Mouse (Mus musculus) myocyte (in vitro differentiated cells): ENCODE data around the gene Sbf2. TPM values are rescaled to one million over a fixed set of nuclear protein-coding genes. Genes with fewer than 3 reads are reported as not detected.
"Not testable (repeated sequence)": the region's sequence is repeated elsewhere in the genome, so short reads cannot be mapped to it uniquely, and the experiment has no call there.

Source experiments
- H3K27me3 ChIP-seq: one replicate; pipeline ENCODE4 v1.6.1; 2011; ENCODE audit not compliant: control insufficient read depth, insufficient read depth, insufficient read length
- H3K36me3 ChIP-seq: one replicate; pipeline ENCODE4 v1.6.1; 2011; ENCODE audit not compliant: control insufficient read depth, insufficient read depth
- H3K4me2 ChIP-seq: one replicate; pipeline ENCODE4 v1.6.1; 2011; ENCODE audit warnings: low read depth, control low read depth
- H3K4me3 ChIP-seq: one replicate; pipeline ENCODE4 v1.5.1; 2011; ENCODE audit warnings: mild to moderate bottlenecking, control low read depth, moderate library complexity
- H3K79me2 ChIP-seq: one replicate; pipeline ENCODE4 v1.6.1; 2011; ENCODE audit not compliant: control insufficient read depth, insufficient read depth
- H3ac ChIP-seq: one replicate; pipeline ENCODE4 v1.6.1; 2011; ENCODE audit not compliant: control insufficient read depth, insufficient read length
- CEBPB ChIP-seq: IDR thresholded peaks from 2 replicates; pipeline ENCODE4 v1.6.1; 2011; ENCODE audit warnings: mild to moderate bottlenecking, moderate library complexity; ENCODE audit not compliant: poor library complexity, insufficient read depth, severe bottlenecking
- E2F4 ChIP-seq: IDR thresholded peaks from one replicate; pipeline ENCODE4 v1.6.1; 2011; ENCODE audit warnings: mild to moderate bottlenecking, control low read depth, moderate library complexity; ENCODE audit not compliant: insufficient read depth
- MAX ChIP-seq: IDR thresholded peaks from one replicate; pipeline ENCODE4 v1.6.1; 2011; ENCODE audit warnings: low read depth, mild to moderate bottlenecking, control low read depth
- MYOD1 ChIP-seq, 3 experiments: IDR thresholded peaks; one replicate each; pipeline ENCODE4 v1.6.1; 2011; ENCODE audit warnings: control low read depth in 2 of 3, low read depth in 2 of 3, mild to moderate bottlenecking in 2 of 3, moderate library complexity in 1 of 3; ENCODE audit not compliant: insufficient read length in 2 of 3, control insufficient read depth in 1 of 3
- MYOG ChIP-seq, 3 experiments: IDR thresholded peaks; one replicate each; pipeline ENCODE4 v1.6.1; 2011; ENCODE audit warnings: control low read depth in 2 of 3, low read depth in 2 of 3, mild to moderate bottlenecking in 2 of 3; ENCODE audit not compliant: insufficient read length in 2 of 3, control insufficient read depth in 1 of 3, insufficient read depth in 1 of 3
- POLR2A ChIP-seq: IDR thresholded peaks from one replicate; pipeline ENCODE4 v1.6.1; 2011; ENCODE audit warnings: low read depth, mild to moderate bottlenecking, control low read depth, moderate library complexity; ENCODE audit not compliant: insufficient read length
- POLR2AphosphoS2 ChIP-seq: IDR thresholded peaks from one replicate; pipeline ENCODE4 v1.6.1; 2011; ENCODE audit warnings: low read depth, control low read depth; ENCODE audit not compliant: insufficient read length
- REST ChIP-seq: IDR thresholded peaks from one replicate; pipeline ENCODE4 v1.6.1; 2011; ENCODE audit warnings: mild to moderate bottlenecking, control low read depth, moderate library complexity; ENCODE audit not compliant: insufficient read depth, insufficient read length
- SRF ChIP-seq: IDR thresholded peaks from one replicate; pipeline ENCODE4 v1.6.1; 2011; ENCODE audit warnings: low read depth; ENCODE audit not compliant: control insufficient read depth, insufficient read length
- TCF12 ChIP-seq: IDR thresholded peaks from one replicate; pipeline ENCODE4 v1.6.1; 2011; ENCODE audit warnings: mild to moderate bottlenecking, control low read depth; ENCODE audit not compliant: poor library complexity, insufficient read depth, severe bottlenecking
- TCF3 ChIP-seq: IDR thresholded peaks from one replicate; pipeline ENCODE4 v1.6.1; 2011; ENCODE audit warnings: low read depth, control low read depth; ENCODE audit not compliant: insufficient read length
- USF1 ChIP-seq: IDR thresholded peaks from one replicate; pipeline ENCODE4 v1.6.1; 2011; ENCODE audit warnings: low read depth, mild to moderate bottlenecking, control low read depth, moderate library complexity
- polyA plus RNA-seq: library from polyadenylated mRNA; unstranded; fragments of >200 nt; fragmentation: generic; extraction: Trizol; gene quantifications from one replicate; pipeline ENCODE4 v1.2.1, GENCODE M21; 2012; ENCODE audit warnings: missing spikeins

Gene Sbf2
- polyA plus RNA-seq, 1 experiment = 11.3 TPM

GRCm38 (mm10) chr7:110391632-110392031 is 223.1 kb downstream of the Sbf2 start:
- Histone ChIP-seq H3K4me3 (no peak overlapping the region), H3K27me3 (no peaks in the 10 kb centered on the region), H3K36me3 (no peaks in the 10 kb centered on the region), H3K4me2 (no peak overlapping the region), H3K79me2 (no peaks in the 10 kb centered on the region), H3ac (no peak overlapping the region)
- TF ChIP-seq USF1 (no peak), POLR2AphosphoS2 (no peak), CEBPB (no peak), TCF3 (no peak), E2F4 (no peak), MAX (no peak), SRF (no peak), MYOG (IDR thresholded peaks at IDR 0.05; ENCODE audit: control insufficient read depth in 1 of 3, insufficient read depth in 1 of 3, insufficient read length in 2 of 3, low read depth in 2 of 3) (no peak), MYOD1 (IDR thresholded peaks at IDR 0.05; ENCODE audit: control insufficient read depth in 1 of 3, insufficient read length in 2 of 3, low read depth in 2 of 3) (no peak), REST (no peak), POLR2A (no peak), TCF12 (no peak)

GRCm38 (mm10) chr7:110388889-110389288 is 225.8 kb downstream of the Sbf2 start:
- H3ac ChIP-seq, H3K79me2 ChIP-seq, H3K36me3 ChIP-seq, H3K4me3 ChIP-seq, H3K27me3 ChIP-seq, H3K4me2 ChIP-seq: not testable (repeated sequence)

GRCm38 (mm10) chr7:110387565-110387964 is 227.2 kb downstream of the Sbf2 start:
- H3K79me2 ChIP-seq = no peaks in the 10 kb centered on the region
- no peaks in the 10 kb centered on the region for H3K36me3 ChIP-seq
- no peak overlapping the region for H3K4me2 ChIP-seq
- TF ChIP-seq SRF (no peak), TCF12 (no peak), TCF3 (no peak), REST (no peak), E2F4 (no peak)
- no peak overlapping the region for H3ac ChIP-seq
- no peaks in the 10 kb centered on the region for H3K27me3 ChIP-seq
- H3K4me3 ChIP-seq = no peak overlapping the region

- no peak overlapping the region for H3ac ChIP-seq
- H3K4me2 ChIP-seq = no peak overlapping the region
- TF ChIP-seq POLR2AphosphoS2 = no peak
- TF ChIP-seq POLR2A = no peak
- no peak for TF ChIP-seq TCF3
- no peak for TF ChIP-seq MYOG (IDR thresholded peaks at IDR 0.05; ENCODE audit: control insufficient read depth in 1 of 3, insufficient read depth in 1 of 3, insufficient read length in 2 of 3, low read depth in 2 of 3)
- no peak for TF ChIP-seq REST
- no peak for TF ChIP-seq SRF
- no peak for TF ChIP-seq MYOD1 (IDR thresholded peaks at IDR 0.05; ENCODE audit: control insufficient read depth in 1 of 3, insufficient read length in 2 of 3, low read depth in 2 of 3)
- TF ChIP-seq E2F4 = no peak
- TF ChIP-seq USF1 = no peak
- H3K79me2 ChIP-seq = no peaks in the 10 kb centered on the region
- no peaks in the 10 kb centered on the region for H3K27me3 ChIP-seq
- H3K4me3 ChIP-seq = no peak overlapping the region
- H3K36me3 ChIP-seq = no peaks in the 10 kb centered on the region
These were observed 229.2 kb downstream of the Sbf2 start for GRCm38 (mm10) chr7:110385482-110385881.

GRCm38 (mm10) chr7:110384343-110384742 is 230.4 kb downstream of the Sbf2 start:
- Histone ChIP-seq H3K27me3 (no peaks in the 10 kb centered on the region), H3K36me3 (no peaks in the 10 kb centered on the region), H3K4me3 (no peak overlapping the region), H3K4me2 (no peak overlapping the region), H3ac (no peak overlapping the region), H3K79me2 (no peaks in the 10 kb centered on the region)
- TF ChIP-seq MYOD1 (IDR thresholded peaks at IDR 0.05; ENCODE audit: control insufficient read depth in 1 of 3, insufficient read length in 2 of 3, low read depth in 2 of 3) (no peak), SRF (no peak), POLR2AphosphoS2 (no peak), TCF3 (no peak)

- no peak overlapping the region for H3ac ChIP-seq
- H3K4me3 ChIP-seq = no peak overlapping the region
- no peaks in the 10 kb centered on the region for H3K27me3 ChIP-seq
- H3K36me3 ChIP-seq = peaks cover 3% of the 10 kb centered on the region
- H3K4me2 ChIP-seq = no peak overlapping the region
- H3K79me2 ChIP-seq = no peaks in the 10 kb centered on the region
- TF ChIP-seq TCF12 = no peak
- no peak for TF ChIP-seq E2F4
- TF ChIP-seq POLR2A = no peak
- TF ChIP-seq TCF3 = no peak
- TF ChIP-seq REST = no peak
- no peak for TF ChIP-seq POLR2AphosphoS2
- no peak for TF ChIP-seq USF1
- TF ChIP-seq MYOG (IDR thresholded peaks at IDR 0.05; ENCODE audit: control insufficient read depth in 1 of 3, insufficient read depth in 1 of 3, insufficient read length in 2 of 3, low read depth in 2 of 3) = no peak
These were observed 233.1 kb downstream of the Sbf2 start for GRCm38 (mm10) chr7:110381625-110382024.
